ENCODE assay signal across 13 mouse cellular contexts in genomic region chr11:59908446-59908845, GRCm38 (mm10). TPM values are rescaled to one million over a fixed set of nuclear protein-coding genes. Genes with fewer than 3 reads are reported as not detected.
DNase-seq lines count a peak whose midpoint lies in the region; TF ChIP-seq lines count a peak whose summit lies in the region.
"Had no signal": no experiment of that assay in that cellular context is flagged by ENCODE, and none has a peak within 500 bp of the region (broad histone marks: within the 10 kb centered on the region; RNA-seq: fewer than 3 reads in every experiment).

No protein-coding gene starts in this region.

- in situ Hi-C loops in ES-E14 (cut with MboI; ENCODE audit: low sequenced_read_pairs in 2 of 2, unreplicated experiment in 2 of 2) = no loop called here

- TF ChIP-seq CTCF in E14TG2a.4 (conservative IDR thresholded peaks at IDR 0.05; ENCODE audit: low read length) = no peak
- TF ChIP-seq CTCF in left cerebral cortex, adult 2 months (IDR thresholded peaks at IDR 0.05) = no peak

- peaks cover 2% of the 10 kb centered on the region; the same call in 1 of the 2 replicates for H3K27me3 ChIP-seq in E14TG2a.4 (ENCODE audit: insufficient read depth, low read length)
- H3K27me3 ChIP-seq: embryonic facial prominence, embryonic 13.5 days; hindbrain, embryonic 15.5 days; limb, embryonic 13.5 days; neural tube, embryonic 12.5 days had no signal

- 0 out of 2 replicates have a peak overlapping the region, but pooled peaks have one; percentile 14 for H3K4me3 ChIP-seq in E14TG2a.4 (replicated peaks; ENCODE audit: low read length)
- H3K4me3 ChIP-seq in ES-E14 (ENCODE audit: insufficient read depth in 1 of 2, low read depth in 1 of 2, low read length in 2 of 2, poor library complexity in 1 of 2, severe bottlenecking in 1 of 2) = no peak overlapping the region
- no peak overlapping the region for H3K4me3 ChIP-seq in left cerebral cortex, adult 2 months
- H3K4me3 ChIP-seq: embryonic facial prominence, embryonic 13.5 days; hindbrain, embryonic 15.5 days; limb, embryonic 13.5 days; neural tube, embryonic 12.5 days had no signal

- H3K4me1 ChIP-seq in E14TG2a.4 (replicated peaks; ENCODE audit: low read depth, low read length) = peaks cover 28% of the 10 kb centered on the region
- H3K4me1 ChIP-seq in ES-E14 (ENCODE audit: control insufficient read depth in 2 of 2, insufficient read depth in 2 of 2, low read length in 2 of 2, poor library complexity in 1 of 2) = peaks cover 3 to 10% of the 10 kb centered on the region in 2 experiments; a peak in 3 of 4 replicates
- H3K4me1 ChIP-seq: embryonic facial prominence, embryonic 13.5 days; hindbrain, embryonic 15.5 days; limb, embryonic 13.5 days; neural tube, embryonic 12.5 days had no signal

- H3K9me3 ChIP-seq in E14TG2a.4 (ENCODE audit: low read length) (no peaks in the 10 kb centered on the region), ES-E14 (ENCODE audit: control insufficient read depth, insufficient read depth, low read depth, low read length) (no peaks in the 10 kb centered on the region)
- H3K9me3 ChIP-seq: embryonic facial prominence, embryonic 13.5 days; hindbrain, embryonic 15.5 days; limb, embryonic 13.5 days; neural tube, embryonic 12.5 days had no signal

- no peak overlapping the region for H3K27ac ChIP-seq in ES-E14 (ENCODE audit: insufficient read depth, low read depth, low read length, poor library complexity, severe bottlenecking)
- no peak overlapping the region for H3K27ac ChIP-seq in left cerebral cortex, adult 2 months
- H3K27ac ChIP-seq: embryonic facial prominence, embryonic 13.5 days; hindbrain, embryonic 15.5 days; limb, embryonic 13.5 days; neural tube, embryonic 12.5 days had no signal

- peak; percentile 56 for DNase-seq in ES-E14 (ENCODE audit: low read depth, low spot score)
- peak; percentile 57 to 76 for DNase-seq in kidney, postnatal 25 days
- peak; percentile 39 for DNase-seq in lung, postnatal 14 days
- no peak for DNase-seq in adrenal gland, postnatal 4 days (ENCODE audit: low spot score in 2 of 2)
- no peak for DNase-seq in left cerebral cortex, adult 2 months (ENCODE audit: extremely low spot score in 1 of 2, low spot score in 2 of 2)
- no peak for DNase-seq in heart, postnatal 4 days
- DNase-seq: adrenal gland, adult 8-10 months; cerebellum, postnatal 14 days had no signal

- H3K36me3 ChIP-seq in E14TG2a.4 (ENCODE audit: insufficient read depth, low read length) = no peaks in the 10 kb centered on the region
- no peaks in the 10 kb centered on the region for H3K36me3 ChIP-seq in ES-E14 (ENCODE audit: control insufficient read depth, insufficient read depth, low read length, poor library complexity, severe bottlenecking)
- H3K36me3 ChIP-seq: embryonic facial prominence, embryonic 13.5 days; hindbrain, embryonic 15.5 days; limb, embryonic 13.5 days; neural tube, embryonic 12.5 days had no signal

- H3K9ac ChIP-seq in ES-E14 (ENCODE audit: insufficient read depth, low read depth, low read length, poor library complexity, severe bottlenecking) = no peak overlapping the region
- H3K9ac ChIP-seq: embryonic facial prominence, embryonic 13.5 days; hindbrain, embryonic 15.5 days; limb, embryonic 13.5 days; neural tube, embryonic 12.5 days had no signal

- intact Hi-C loops in left cerebral cortex, adult 2 months (cut with DNase I) = no loop called here

TF ChIP-seq in ES-E14, 5 proteins besides CTCF, POLR2A, EP300 and RAD21:
- TF ChIP-seq MAFK (IDR thresholded peaks at IDR 0.05; ENCODE audit: insufficient read depth, low read depth, low read length) (no peak), ZNF384 (IDR thresholded peaks at IDR 0.05; ENCODE audit: low read depth, low read length) (no peak), CHD2 (IDR thresholded peaks at IDR 0.05; ENCODE audit: low read depth, low read length) (no peak), ZC3H11A (IDR thresholded peaks at IDR 0.05; ENCODE audit: borderline replicate concordance, low read depth, low read length) (no peak), HCFC1 (IDR thresholded peaks at IDR 0.05; ENCODE audit: borderline replicate concordance, insufficient read depth, low read length) (no peak)

RNA-seq across cellular contexts. Expression of gene Med9, which starts 39.6 kb away (rescaled TPM):
- 13.7 and 22.9 TPM in 2 replicates for total RNA-seq in ES-E14 (2012; rRNA removed)
- total RNA-seq in adrenal gland, postnatal 4 days (2021) = 10 to 100 TPM; 36.5 to 41.0 TPM
- 10 to 100 TPM; 40.6 to 40.9 TPM for total RNA-seq in left cerebral cortex, adult 2 months (2021)
- total RNA-seq in heart, postnatal 4 days (2021) = 10 to 100 TPM; 27.5 to 30.2 TPM

RNA-seq across cellular contexts. Expression of gene Rasd1, which starts 56.3 kb away (rescaled TPM):
- 0.48 and 0.85 TPM in 2 replicates for total RNA-seq in ES-E14 (2012; rRNA removed)
- 10 to 100 TPM; 20.7 to 21.6 TPM for total RNA-seq in adrenal gland, postnatal 4 days (2021)
- total RNA-seq in left cerebral cortex, adult 2 months (2021) = 10 to 100 TPM; 12.0 to 20.5 TPM
- 1 to 10 TPM; 4.0 to 4.4 TPM for total RNA-seq in heart, postnatal 4 days (2021)

Comparison
In these comparisons a context has a peak if more than half of its experiments do, and no peak if none do; other contexts are left out.
1. DNase-seq: peak in ES-E14 (single experiment), kidney, postnatal 25 days (2 of 2) and lung, postnatal 14 days (single experiment); none in adrenal gland, postnatal 4 days (0 of 2), left cerebral cortex, adult 2 months (0 of 2) and heart, postnatal 4 days (single experiment).